In genomic region chr5:99039021-99039420, GRCm38 (mm10) we compare ENCODE assay signal across 16 mouse cellular contexts. TPM values are rescaled to one million over a fixed set of nuclear protein-coding genes. Genes with fewer than 3 reads are reported as not detected.
"Had no signal": no experiment of that assay in that cellular context is flagged by ENCODE, and none has a peak within 500 bp of the region (broad histone marks: within the 10 kb centered on the region; RNA-seq: fewer than 3 reads in every experiment).

No protein-coding gene starts in this region.

- H3K36me3 ChIP-seq: liver, embryonic 12.5 days; midbrain, embryonic 10.5 days; neural tube, embryonic 15.5 days had no signal

- H3K4me3 ChIP-seq: liver, embryonic 12.5 days; midbrain, embryonic 10.5 days; myocyte; neural tube, embryonic 15.5 days had no signal

- H3K9ac ChIP-seq: liver, embryonic 12.5 days; neural tube, embryonic 15.5 days had no signal

- DNase-seq: kidney, adult 9 months; kidney, postnatal 36 days; layer of hippocampus, adult 9-11 months; midbrain, embryonic 14.5 days; right cerebral cortex, adult 18-20 months; right cerebral cortex, postnatal 25 days; spleen, adult 18-20 months; thymus, adult 18-20 months; thymus, postnatal 14 days had no signal

- H3K9me3 ChIP-seq: liver, embryonic 12.5 days; midbrain, embryonic 10.5 days; neural tube, embryonic 15.5 days had no signal

- H3K4me1 ChIP-seq: liver, embryonic 12.5 days had no signal

- ATAC-seq: hindbrain, postnatal 0 days; liver, embryonic 12.5 days had no signal

- H3K4me2 ChIP-seq: liver, embryonic 12.5 days; neural tube, embryonic 15.5 days had no signal

- H3K27ac ChIP-seq: hindbrain, postnatal 0 days; kidney, postnatal 0 days; liver, embryonic 12.5 days; midbrain, embryonic 10.5 days; neural tube, embryonic 15.5 days had no signal

RNA-seq across cellular contexts. Expression of gene Prkg2, which starts 1.9 kb away (rescaled TPM):
- total RNA-seq: megakaryocyte, adult 5-6 weeks had no signal
